Mouse (Mus musculus) ES-Bruce4 (cell line): Measurements from ENCODE around the gene Slc2a13. TPM values are rescaled to one million over a fixed set of nuclear protein-coding genes. Genes with fewer than 3 reads are reported as not detected.

Source experiments
- H3K27ac ChIP-seq: 2 replicates; pipeline ENCODE4 v1.5.1; 2012; ENCODE audit warnings: low read length, inconsistent platforms; ENCODE audit not compliant: insufficient read depth
- H3K27me3 ChIP-seq: 2 replicates; pipeline ENCODE4 v1.6.1; 2012; ENCODE audit warnings: mild to moderate bottlenecking, low read length, inconsistent platforms; ENCODE audit not compliant: control insufficient read depth, poor library complexity, insufficient read depth, severe bottlenecking
- H3K36me3 ChIP-seq: 2 replicates; pipeline ENCODE4 v1.6.1; 2012; ENCODE audit warnings: inconsistent platforms, mild to moderate bottlenecking, low read length, moderate library complexity; ENCODE audit not compliant: control insufficient read depth, poor library complexity, insufficient read depth, severe bottlenecking
- H3K4me1 ChIP-seq: one replicate; pipeline ENCODE4 v1.8.1; 2011; ENCODE audit warnings: low read length; ENCODE audit not compliant: control insufficient read depth, insufficient read depth
- H3K4me3 ChIP-seq: 2 replicates; pipeline ENCODE4 v1.5.1; 2011; ENCODE audit warnings: low read depth, mild to moderate bottlenecking, low read length
- H3K9ac ChIP-seq: 2 replicates; pipeline ENCODE4 v1.6.1; 2012; ENCODE audit warnings: low read depth, mild to moderate bottlenecking, inconsistent platforms; ENCODE audit not compliant: poor library complexity, severe bottlenecking
- H3K9me3 ChIP-seq: replicated peaks from 2 replicates; pipeline ENCODE4 v1.6.1; 2012; ENCODE audit warnings: mild to moderate bottlenecking, low read length, inconsistent platforms; ENCODE audit not compliant: control insufficient read depth, poor library complexity, insufficient read depth, severe bottlenecking
- CTCF ChIP-seq: IDR thresholded peaks from one replicate; pipeline ENCODE4 v1.8.1; 2011; ENCODE audit warnings: low read depth, low read length
- EP300 ChIP-seq: IDR thresholded peaks from 2 replicates; pipeline ENCODE4 v1.6.1; 2011; ENCODE audit warnings: low read depth, low read length; ENCODE audit not compliant: insufficient read depth
- POLR2A ChIP-seq: IDR thresholded peaks from one replicate; pipeline ENCODE4 v1.8.1; 2011; ENCODE audit warnings: low read length; ENCODE audit not compliant: insufficient read depth
- polyA plus RNA-seq: library from polyadenylated mRNA; stranded (reverse); fragments of >200 nt; gene quantifications from 2 replicates; pipeline ENCODE4 v1.2.4, GENCODE M21; 2011; ENCODE audit warnings: low read depth; ENCODE audit not compliant: missing spikeins, insufficient read depth, insufficient read length

Slc2a13 gene
- polyA plus RNA-seq, 1 experiment, result not detected

GRCm38 (mm10) chr15:91378751-91379325 is 194.2 kb downstream of the Slc2a13 start:
- Histone ChIP-seq H3K36me3 (no peaks in the 10 kb centered on the region), H3K9me3 (no peaks in the 10 kb centered on the region), H3K27me3 (no peaks in the 10 kb centered on the region), H3K9ac (no peak overlapping the region), H3K4me3 (no peak overlapping the region), H3K4me1 (no peaks in the 10 kb centered on the region), H3K27ac (no peak overlapping the region)
- TF ChIP-seq EP300, result no peak
- no peak for TF ChIP-seq CTCF
- no peak for TF ChIP-seq POLR2A

- no peak overlapping the region for H3K9ac ChIP-seq
- no peaks in the 10 kb centered on the region for H3K27me3 ChIP-seq
- no peak for TF ChIP-seq POLR2A
- TF ChIP-seq CTCF, result no peak
- TF ChIP-seq EP300, result no peak
- H3K36me3 ChIP-seq, result no peaks in the 10 kb centered on the region
- H3K27ac ChIP-seq, result no peak overlapping the region
- H3K4me1 ChIP-seq, result no peaks in the 10 kb centered on the region
- no peaks in the 10 kb centered on the region for H3K9me3 ChIP-seq
- no peak overlapping the region for H3K4me3 ChIP-seq
Measured at GRCm38 (mm10) chr15:91377568-91377967, 195.5 kb downstream of the Slc2a13 start.

GRCm38 (mm10) chr15:91377105-91377504 is 196.0 kb downstream of the Slc2a13 start:
- H3K4me3 ChIP-seq, result no peak overlapping the region
- no peak overlapping the region for H3K9ac ChIP-seq
- H3K27ac ChIP-seq, result no peak overlapping the region
- no peaks in the 10 kb centered on the region for H3K9me3 ChIP-seq
- H3K4me1 ChIP-seq, result no peaks in the 10 kb centered on the region
- H3K27me3 ChIP-seq, result no peaks in the 10 kb centered on the region
- TF ChIP-seq CTCF (no peak), POLR2A (no peak), EP300 (no peak)
- H3K36me3 ChIP-seq, result no peaks in the 10 kb centered on the region

DNA sequence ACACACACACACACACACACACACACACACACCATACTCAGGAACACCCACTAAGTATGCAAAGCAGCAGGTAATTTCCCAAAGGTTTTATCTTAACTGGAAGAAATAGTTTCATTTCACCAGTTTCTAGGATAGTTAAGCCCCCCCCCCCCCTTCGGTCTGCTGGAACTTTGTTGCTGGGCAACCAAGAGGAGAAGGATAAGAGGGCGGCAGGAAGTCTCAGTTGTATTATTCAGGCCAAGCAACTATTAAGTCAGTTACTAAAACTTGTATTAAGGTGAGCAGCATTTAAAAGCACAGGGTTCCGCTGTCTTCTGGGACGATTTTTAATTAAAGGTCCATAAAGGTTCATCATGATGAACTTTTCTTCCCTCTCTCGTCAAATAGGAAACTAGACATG is 198.6 kb downstream of the Slc2a13 start:
- H3K9ac ChIP-seq, result no peak overlapping the region
- H3K4me3 ChIP-seq, result no peak overlapping the region
- H3K27ac ChIP-seq, result no peak overlapping the region
- TF ChIP-seq EP300 (no peak), POLR2A (no peak), CTCF (no peak)
- no peaks in the 10 kb centered on the region for H3K9me3 ChIP-seq
- no peaks in the 10 kb centered on the region for H3K27me3 ChIP-seq
- no peaks in the 10 kb centered on the region for H3K36me3 ChIP-seq
- no peaks in the 10 kb centered on the region for H3K4me1 ChIP-seq

DNA sequence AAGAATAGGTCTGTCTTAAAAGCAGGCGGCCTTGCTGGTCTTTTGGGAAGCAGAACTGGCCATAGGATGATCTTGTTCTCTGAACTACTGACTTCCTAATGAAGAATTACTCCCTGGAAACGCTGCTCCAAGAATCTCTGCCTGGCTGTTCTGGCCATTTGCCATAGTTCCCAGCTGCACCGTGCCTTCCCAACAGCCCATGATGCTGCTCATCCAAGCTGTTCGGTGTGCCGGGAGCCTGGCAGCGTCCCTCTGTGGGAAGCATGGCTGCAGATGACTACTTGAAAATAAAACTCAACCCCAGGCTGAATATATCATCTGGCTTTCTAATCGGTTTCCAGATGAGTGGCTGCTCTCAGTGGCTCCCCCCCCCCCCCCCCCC is 199.9 kb downstream of the Slc2a13 start:
- Histone ChIP-seq H3K36me3 (no peaks in the 10 kb centered on the region), H3K27ac (no peak overlapping the region), H3K4me1 (no peaks in the 10 kb centered on the region), H3K27me3 (no peaks in the 10 kb centered on the region), H3K9ac (no peak overlapping the region), H3K9me3 (no peaks in the 10 kb centered on the region), H3K4me3 (no peak overlapping the region)
- no peak for TF ChIP-seq EP300
- no peak for TF ChIP-seq POLR2A
- TF ChIP-seq CTCF, result no peak

DNA sequence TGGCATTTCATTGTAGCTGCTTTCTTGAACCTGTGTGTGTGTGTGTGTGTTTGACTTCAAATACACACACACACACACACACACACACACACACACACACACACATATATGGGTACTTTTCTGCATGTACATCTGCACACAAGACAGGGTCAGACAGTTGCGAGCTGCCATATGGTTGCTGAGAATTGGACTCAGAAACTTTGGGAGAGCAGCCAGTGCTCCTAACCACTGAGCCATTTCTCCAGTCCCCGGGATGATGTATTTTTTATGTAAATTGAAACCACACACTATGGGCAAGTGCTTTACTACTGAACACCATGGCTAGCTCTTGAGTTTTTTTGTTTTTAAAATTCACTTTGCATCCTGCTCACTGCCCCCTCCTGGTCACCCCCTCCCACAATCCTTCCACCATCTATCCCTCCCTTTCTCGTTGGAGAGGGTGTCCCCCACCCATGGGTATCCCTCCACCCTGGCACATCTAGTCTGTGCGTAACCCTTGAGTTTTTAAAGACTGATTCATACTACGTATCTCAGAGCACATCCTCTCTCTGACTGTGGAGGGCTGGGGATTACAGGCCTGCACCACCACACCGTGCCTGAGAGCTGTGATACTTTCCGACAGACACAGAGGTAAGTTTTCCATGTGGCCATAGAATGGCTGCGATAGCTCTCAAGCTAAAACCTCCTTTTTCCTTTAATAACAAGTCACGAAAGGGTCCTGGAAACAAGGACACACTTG is 200.4 kb downstream of the Slc2a13 start:
- H3K9me3 ChIP-seq, result no peaks in the 10 kb centered on the region
- H3K36me3 ChIP-seq, result no peaks in the 10 kb centered on the region
- no peak overlapping the region for H3K4me3 ChIP-seq
- no peak for TF ChIP-seq CTCF
- no peak for TF ChIP-seq POLR2A
- no peak for TF ChIP-seq EP300
- H3K4me1 ChIP-seq, result no peaks in the 10 kb centered on the region
- no peak overlapping the region for H3K27ac ChIP-seq
- H3K27me3 ChIP-seq, result no peaks in the 10 kb centered on the region
- no peak overlapping the region for H3K9ac ChIP-seq
